20 mouse cellular contexts compared by ENCODE assay signal in genomic region chr4:97664738-97665427, GRCm38 (mm10).
DNase-seq lines count a peak whose midpoint lies in the region; ATAC-seq and TF ChIP-seq lines count a peak whose summit lies in the region.
"Had no signal": no experiment of that assay in that cellular context is flagged by ENCODE, and none has a peak within 500 bp of the region (broad histone marks: within the 10 kb centered on the region; RNA-seq: fewer than 3 reads in every experiment).

No protein-coding gene starts in this region.

- no peaks in the 10 kb centered on the region for H3K79me2 ChIP-seq in heart, adult 2 months (replicated peaks; ENCODE audit: control insufficient read depth, insufficient read depth, low read length)

- no peak for TF ChIP-seq CTCF in heart, adult 2 months (IDR thresholded peaks at IDR 0.05)
- TF ChIP-seq CTCF in heart, postnatal 0 days (IDR thresholded peaks at IDR 0.05; ENCODE audit: low read depth): no peak

- H3K4me1 ChIP-seq in heart, embryonic 10.5 days: 0 out of 2 replicates have a peak, but pooled peaks cover 2% of the 10 kb centered on the region
- peaks cover 23% of the 10 kb centered on the region for H3K4me1 ChIP-seq in embryonic facial prominence, embryonic 10.5 days
- H3K4me1 ChIP-seq in heart, adult 2 months (ENCODE audit: control insufficient read depth, insufficient read depth, low read length): no peaks in the 10 kb centered on the region; the same call in 1 of the 2 replicates
- H3K4me1 ChIP-seq in heart, postnatal 0 days (ENCODE audit: control insufficient read depth, insufficient read depth): no peaks in the 10 kb centered on the region; the same call in 1 of the 2 replicates
- H3K4me1 ChIP-seq: liver, embryonic 13.5 days; stomach, embryonic 15.5 days had no signal

- DNase-seq in heart, adult 11 months: peak; percentile 91
- DNase-seq in heart, embryonic 10.5 days (ENCODE audit: low spot score): no peak
- DNase-seq in embryonic facial prominence, embryonic 10.5 days (ENCODE audit: low spot score): peak; percentile 18
- DNase-seq in heart, adult 2 months: peak; percentile 25 to 40
- no peak for DNase-seq in heart, postnatal 0 days (ENCODE audit: low spot score)
- DNase-seq in T-cell, adult 2 months (ENCODE audit: low spot score): no peak
- no peak for DNase-seq in adrenal gland, postnatal 4 days (ENCODE audit: low spot score in 2 of 2)
- DNase-seq in kidney, adult 18-20 months: no peak
- DNase-seq: adrenal gland, postnatal 10 days; cerebellum, adult 2 months; embryo, embryonic 11 days; kidney, postnatal 14 days; liver, embryonic 13.5 days; lung, postnatal 10 days; right cerebral cortex, adult 18-20 months; spleen, adult 18-20 months had no signal

- H3K27ac ChIP-seq in heart, embryonic 10.5 days: no peak overlapping the region
- peak overlapping the region; percentile 74 for H3K27ac ChIP-seq in embryonic facial prominence, embryonic 10.5 days (replicated peaks)
- peak overlapping the region; percentile 24 for H3K27ac ChIP-seq in heart, adult 2 months
- H3K27ac ChIP-seq in heart, postnatal 0 days (ENCODE audit: low read depth): peak overlapping the region; percentile 27
- H3K27ac ChIP-seq: forebrain, embryonic 13.5 days; liver, embryonic 13.5 days; stomach, embryonic 15.5 days had no signal

- H3K4me3 ChIP-seq in heart, embryonic 10.5 days: no peak overlapping the region
- H3K4me3 ChIP-seq in embryonic facial prominence, embryonic 10.5 days: no peak overlapping the region
- H3K4me3 ChIP-seq in heart, adult 2 months: no peak overlapping the region
- no peak overlapping the region for H3K4me3 ChIP-seq in heart, postnatal 0 days (ENCODE audit: low read depth, low read length)
- H3K4me3 ChIP-seq: forebrain, embryonic 13.5 days; liver, embryonic 13.5 days; myocyte; stomach, embryonic 15.5 days had no signal

- no peak overlapping the region for H3K4me2 ChIP-seq in heart, postnatal 0 days (ENCODE audit: low read depth, low read length)
- H3K4me2 ChIP-seq: forebrain, embryonic 13.5 days; liver, embryonic 13.5 days; stomach, embryonic 15.5 days had no signal

- H3K27me3 ChIP-seq in heart, embryonic 10.5 days (ENCODE audit: insufficient read depth, poor library complexity, severe bottlenecking): no peaks in the 10 kb centered on the region
- no peaks in the 10 kb centered on the region for H3K27me3 ChIP-seq in embryonic facial prominence, embryonic 10.5 days (replicated peaks; ENCODE audit: low read depth, poor library complexity, severe bottlenecking)
- H3K27me3 ChIP-seq in heart, adult 2 months (ENCODE audit: control insufficient read depth, insufficient read depth, low read length): no peaks in the 10 kb centered on the region
- no peaks in the 10 kb centered on the region for H3K27me3 ChIP-seq in heart, postnatal 0 days (ENCODE audit: control insufficient read depth, insufficient read depth, low read length)
- H3K27me3 ChIP-seq: forebrain, embryonic 13.5 days; liver, embryonic 13.5 days; stomach, embryonic 15.5 days had no signal

- no peaks in the 10 kb centered on the region for H3K9me3 ChIP-seq in heart, embryonic 10.5 days
- no peaks in the 10 kb centered on the region for H3K9me3 ChIP-seq in embryonic facial prominence, embryonic 10.5 days
- no peaks in the 10 kb centered on the region for H3K9me3 ChIP-seq in heart, postnatal 0 days (replicated peaks; ENCODE audit: control insufficient read depth, low read length)
- H3K9me3 ChIP-seq: forebrain, embryonic 13.5 days; liver, embryonic 13.5 days; stomach, embryonic 15.5 days had no signal

- ATAC-seq in heart, postnatal 0 days (ENCODE audit: insufficient read depth, low read depth): no peak
- ATAC-seq: forebrain, embryonic 13.5 days; intestine, postnatal 0 days had no signal

- no peaks in the 10 kb centered on the region for H3K36me3 ChIP-seq in heart, embryonic 10.5 days
- H3K36me3 ChIP-seq in embryonic facial prominence, embryonic 10.5 days (replicated peaks): no peaks in the 10 kb centered on the region
- no peaks in the 10 kb centered on the region for H3K36me3 ChIP-seq in heart, adult 2 months (ENCODE audit: control insufficient read depth, insufficient read depth, low read length)
- no peaks in the 10 kb centered on the region for H3K36me3 ChIP-seq in heart, postnatal 0 days (replicated peaks; ENCODE audit: control insufficient read depth, insufficient read depth, low read length)
- H3K36me3 ChIP-seq: liver, embryonic 13.5 days; stomach, embryonic 15.5 days had no signal

- no peak for TF ChIP-seq POLR2A in heart, adult 2 months (IDR thresholded peaks at IDR 0.05; ENCODE audit: insufficient read depth, low read depth, low read length)

- no peak for TF ChIP-seq EP300 in heart, adult 2 months (IDR thresholded peaks at IDR 0.05; ENCODE audit: insufficient read depth, low read depth, low read length)
- no peak for TF ChIP-seq EP300 in heart, postnatal 0 days (IDR thresholded peaks at IDR 0.05; ENCODE audit: low read depth)

- WGBS in heart, embryonic 10.5 days: 61% methylated on average over 7 of the region's 7 CpGs
- WGBS in embryonic facial prominence, embryonic 10.5 days: 42% methylated on average over 7 of the region's 7 CpGs
- WGBS in heart, adult 2 months: 32% methylated on average over 7 of the region's 7 CpGs
- WGBS in heart, postnatal 0 days: 42% methylated on average over 7 of the region's 7 CpGs

- H3K9ac ChIP-seq in heart, adult 2 months (ENCODE audit: low read depth, low read length): peak overlapping the region; percentile 42; the same call in 1 of the 2 replicates
- no peak overlapping the region for H3K9ac ChIP-seq in heart, postnatal 0 days (replicated peaks; ENCODE audit: low read depth, low read length)
- H3K9ac ChIP-seq: forebrain, embryonic 13.5 days; liver, embryonic 13.5 days; stomach, embryonic 15.5 days had no signal

- intact Hi-C loops in heart, adult 2 months (cut with DNase I): no loop called here

Comparison
In these comparisons a context has a peak if more than half of its experiments do, and no peak if none do; other contexts are left out.
1. DNase-seq: peak in heart, adult 11 months (single experiment), embryonic facial prominence, embryonic 10.5 days (single experiment) and heart, adult 2 months (2 of 2); none in heart, embryonic 10.5 days (single experiment), heart, postnatal 0 days (single experiment), T-cell, adult 2 months (single experiment), adrenal gland, postnatal 4 days (0 of 2) and kidney, adult 18-20 months (single experiment).